Mouse (Mus musculus): ENCODE measurements around the gene H2al2a.
"Not testable (repeated sequence)": the region's sequence is repeated elsewhere in the genome, so short reads cannot be mapped to it uniquely, and the experiment has no call there.

The H2al2a gene

GRCm38 (mm10) chr2:17973868-17974440 is 22.8 kb downstream of the H2al2a start:
- no peak for DNase-seq

GRCm38 (mm10) chr2:17973246-17973645 is 23.5 kb downstream of the H2al2a start:
- no peak for DNase-seq

GRCm38 (mm10) chr2:17972843-17973242 is 23.9 kb downstream of the H2al2a start:
- no peak for DNase-seq

- no peak for DNase-seq
Observed at GRCm38 (mm10) chr2:17971407-17971806, 25.4 kb downstream of the H2al2a start.

GRCm38 (mm10) chr2:17970662-17971061 is 26.1 kb downstream of the H2al2a start:
- no peak for DNase-seq

GRCm38 (mm10) chr2:17970187-17970586 is 26.6 kb downstream of the H2al2a start:
- no peak for DNase-seq

GRCm38 (mm10) chr2:17968571-17968970 is 28.2 kb downstream of the H2al2a start:
- DNase-seq: no peak

GRCm38 (mm10) chr2:17968037-17968436 is 28.7 kb downstream of the H2al2a start:
- DNase-seq: not testable (repeated sequence)

GRCm38 (mm10) chr2:17959501-17959900 is 37.3 kb downstream of the H2al2a start:
- DNase-seq: no peak

GRCm38 (mm10) chr2:17946875-17947274 is 49.9 kb downstream of the H2al2a start:
- DNase-seq: no peak
